Mouse (Mus musculus) megakaryocyte, embryonic 14.5 days (primary cell): ENCODE data around the gene Dexi. TPM values are rescaled to one million over a fixed set of nuclear protein-coding genes. Genes with fewer than 3 reads are reported as not detected.

Source experiments
- H3K27me3 ChIP-seq: replicated peaks from 2 replicates; pipeline ENCODE3; 2012; ENCODE audit warnings: inconsistent platforms
- H3K36me3 ChIP-seq: replicated peaks from 2 replicates; pipeline ENCODE3; 2012; ENCODE audit warnings: low read length, inconsistent platforms, mixed read lengths
- H3K4me1 ChIP-seq: 2 replicates; pipeline ENCODE4 v1.6.1; 2012; ENCODE audit warnings: inconsistent platforms
- H3K4me3 ChIP-seq: replicated peaks from 2 replicates; pipeline ENCODE3; 2012; ENCODE audit warnings: moderate library complexity, mild to moderate bottlenecking, inconsistent platforms
- H3K9me3 ChIP-seq: 2 replicates; pipeline ENCODE4 v1.6.1; 2012; ENCODE audit warnings: inconsistent platforms
- FLI1 ChIP-seq: IDR thresholded peaks from 2 replicates; pipeline ENCODE4 v1.6.1; 2012; ENCODE audit warnings: low read length, inconsistent platforms, mixed read lengths
- GATA1 ChIP-seq: IDR thresholded peaks from 3 replicates; pipeline ENCODE4 v1.6.1; 2012; ENCODE audit warnings: mixed read lengths, low read length, inconsistent platforms, borderline replicate concordance
- polyA plus RNA-seq: library from polyadenylated mRNA; stranded (reverse); fragments of >175 nt; gene quantifications from 2 replicates; pipeline ENCODE4 v1.2.3, GENCODE M21; 2012; ENCODE audit warnings: low replicate concordance; ENCODE audit not compliant: insufficient read depth

The Dexi gene
- polyA plus RNA-seq, 1 experiment, result 41.9 TPM

GRCm38 (mm10) chr16:10507445-10507844 is 35.4 kb downstream of the Dexi start:
- TF ChIP-seq FLI1, result no peak
- TF ChIP-seq GATA1, result no peak
- Histone ChIP-seq H3K36me3 (no peaks in the 10 kb centered on the region), H3K4me1 (no peaks in the 10 kb centered on the region; the same call in 1 of the 2 replicates), H3K27me3 (peaks cover 51% of the 10 kb centered on the region), H3K9me3 (peaks cover 4% of the 10 kb centered on the region; the same call in 1 of the 2 replicates), H3K4me3 (no peak overlapping the region)

- no peak overlapping the region for H3K4me3 ChIP-seq
- H3K4me1 ChIP-seq, result no peaks in the 10 kb centered on the region
- no peaks in the 10 kb centered on the region for H3K36me3 ChIP-seq
- TF ChIP-seq FLI1 (no peak), GATA1 (no peak)
- peaks cover 43% of the 10 kb centered on the region for H3K27me3 ChIP-seq
- peaks cover 4% of the 10 kb centered on the region; the same call in 1 of the 2 replicates for H3K9me3 ChIP-seq
Observed at GRCm38 (mm10) chr16:10503058-10503457, 39.8 kb downstream of the Dexi start.

GRCm38 (mm10) chr16:10501865-10502264 is 41.0 kb downstream of the Dexi start:
- peaks cover 4% of the 10 kb centered on the region; the same call in 1 of the 2 replicates for H3K9me3 ChIP-seq
- no peaks in the 10 kb centered on the region for H3K36me3 ChIP-seq
- no peak overlapping the region for H3K4me3 ChIP-seq
- TF ChIP-seq FLI1, result no peak
- TF ChIP-seq GATA1, result no peak
- peaks cover 41% of the 10 kb centered on the region for H3K27me3 ChIP-seq
- H3K4me1 ChIP-seq, result no peaks in the 10 kb centered on the region

- peaks cover 32% of the 10 kb centered on the region for H3K27me3 ChIP-seq
- H3K4me1 ChIP-seq, result no peaks in the 10 kb centered on the region
- H3K36me3 ChIP-seq, result no peaks in the 10 kb centered on the region
- H3K9me3 ChIP-seq, result peaks cover 4% of the 10 kb centered on the region; the same call in 1 of the 2 replicates
- H3K4me3 ChIP-seq, result no peak overlapping the region
- TF ChIP-seq GATA1 (no peak), FLI1 (no peak)
Observed at GRCm38 (mm10) chr16:10499122-10499521, 43.7 kb downstream of the Dexi start.

GRCm38 (mm10) chr16:10498096-10498602 is 44.7 kb downstream of the Dexi start:
- peaks cover 4% of the 10 kb centered on the region; the same call in 1 of the 2 replicates for H3K9me3 ChIP-seq
- no peak overlapping the region for H3K4me3 ChIP-seq
- no peaks in the 10 kb centered on the region for H3K4me1 ChIP-seq
- no peaks in the 10 kb centered on the region for H3K36me3 ChIP-seq
- peaks cover 35% of the 10 kb centered on the region for H3K27me3 ChIP-seq
- no peak for TF ChIP-seq GATA1
- TF ChIP-seq FLI1, result no peak

- H3K4me3 ChIP-seq, result no peak overlapping the region
- no peaks in the 10 kb centered on the region for H3K4me1 ChIP-seq
- TF ChIP-seq GATA1 (no peak), FLI1 (no peak)
Observed at GRCm38 (mm10) chr16:10495824-10496298, 47.0 kb downstream of the Dexi start.

GRCm38 (mm10) chr16:10492587-10492986 is 50.3 kb downstream of the Dexi start:
- TF ChIP-seq FLI1, result no peak
- TF ChIP-seq GATA1, result no peak
- no peak overlapping the region for H3K4me3 ChIP-seq
- peaks cover 45% of the 10 kb centered on the region for H3K27me3 ChIP-seq
- no peaks in the 10 kb centered on the region for H3K36me3 ChIP-seq
- H3K4me1 ChIP-seq, result peaks cover 8% of the 10 kb centered on the region
- no peaks in the 10 kb centered on the region for H3K9me3 ChIP-seq

More at GRCm38 (mm10) chr16:10495824-10496298, 47.0 kb downstream of the Dexi start:
- Histone ChIP-seq H3K36me3 (no peaks in the 10 kb centered on the region), H3K27me3 (peaks cover 23% of the 10 kb centered on the region), H3K9me3 (no peaks in the 10 kb centered on the region)

- Histone ChIP-seq H3K4me3 (no peak overlapping the region), H3K9me3 (no peaks in the 10 kb centered on the region), H3K27me3 (peaks cover 46% of the 10 kb centered on the region), H3K4me1 (peaks cover 8% of the 10 kb centered on the region), H3K36me3 (no peaks in the 10 kb centered on the region)
- TF ChIP-seq GATA1 (no peak), FLI1 (no peak)
Observed at GRCm38 (mm10) chr16:10491716-10492115, 51.1 kb downstream of the Dexi start.

GRCm38 (mm10) chr16:10490503-10491150 is 52.2 kb downstream of the Dexi start:
- no peaks in the 10 kb centered on the region for H3K36me3 ChIP-seq
- no peak overlapping the region for H3K4me3 ChIP-seq
- no peaks in the 10 kb centered on the region for H3K9me3 ChIP-seq
- TF ChIP-seq GATA1 (no peak), FLI1 (no peak)
- peaks cover 46% of the 10 kb centered on the region for H3K27me3 ChIP-seq
- H3K4me1 ChIP-seq, result peaks cover 8% of the 10 kb centered on the region

- Histone ChIP-seq H3K4me1 (peaks cover 8% of the 10 kb centered on the region), H3K36me3 (no peaks in the 10 kb centered on the region), H3K27me3 (peaks cover 46% of the 10 kb centered on the region), H3K9me3 (no peaks in the 10 kb centered on the region), H3K4me3 (peak overlapping the region; percentile 80)
- no peak for TF ChIP-seq FLI1
- TF ChIP-seq GATA1, result no peak
Observed at GRCm38 (mm10) chr16:10489904-10490457, 52.9 kb downstream of the Dexi start.
